Mouse (Mus musculus) MEL (cell line): Measurements from ENCODE around the gene Stat2. TPM values are rescaled to one million over a fixed set of nuclear protein-coding genes. Genes with fewer than 3 reads are reported as not detected.

Experiments
- DNase-seq: peaks from one replicate; pipeline ENCODE4 v3.0.0; 2011; ENCODE audit warnings: low read depth, low spot score
- H3K27ac ChIP-seq: 2 replicates; pipeline ENCODE4 v1.5.1; 2012; ENCODE audit warnings: low read depth, mild to moderate bottlenecking, control low read depth, low read length, moderate library complexity; ENCODE audit not compliant: control insufficient read depth
- H3K27me3 ChIP-seq, 2 experiments: fragments of 150-350 bp in 1 of 2; sonication (generic) in 1 of 2; 2 replicates each; pipeline ENCODE4 v1.6.1; 2012; ENCODE audit warnings: low read length in 2 of 2, mild to moderate bottlenecking in 2 of 2, improper control_type of control experiment in 1 of 2, moderate library complexity in 1 of 2; ENCODE audit not compliant: insufficient read depth in 2 of 2, control insufficient read depth in 1 of 2
- H3K36me3 ChIP-seq, 2 experiments: 2 replicates each; pipeline ENCODE4 v1.6.1; 2012 to 2014; ENCODE audit warnings: low read length in 2 of 2, improper control_type of control experiment in 1 of 2, inconsistent platforms in 1 of 2, mild to moderate bottlenecking in 1 of 2; ENCODE audit not compliant: insufficient read depth in 2 of 2, control insufficient read depth in 1 of 2
- H3K4me1 ChIP-seq, 2 experiments: fragments of 150-350 bp in 1 of 2; sonication (generic) in 1 of 2; 2 replicates each; pipeline ENCODE4 v1.6.1; 2012; ENCODE audit warnings: low read length in 2 of 2, improper control_type of control experiment in 1 of 2, mild to moderate bottlenecking in 1 of 2; ENCODE audit not compliant: insufficient read depth in 2 of 2, control insufficient read depth in 1 of 2
- H3K4me3 ChIP-seq, 2 experiments: fragments of 150-350 bp in 1 of 2; sonication (generic) in 1 of 2; 2 replicates each; pipeline ENCODE4 v1.5.1; 2012; ENCODE audit warnings: low read depth in 2 of 2, low read length in 2 of 2, mild to moderate bottlenecking in 2 of 2, moderate library complexity in 2 of 2, control low read depth in 1 of 2, improper control_type of control experiment in 1 of 2; ENCODE audit not compliant: control insufficient read depth in 1 of 2, insufficient read depth in 1 of 2
- H3K79me2 ChIP-seq: 2 replicates; pipeline ENCODE4 v1.6.1; 2012; ENCODE audit warnings: mild to moderate bottlenecking, low read length, moderate library complexity; ENCODE audit not compliant: control insufficient read depth, poor library complexity, insufficient read depth
- H3K9ac ChIP-seq: 2 replicates; pipeline ENCODE4 v1.6.1; 2012; ENCODE audit warnings: low read depth, mild to moderate bottlenecking, control low read depth, low read length, moderate library complexity; ENCODE audit not compliant: control insufficient read depth, poor library complexity, severe bottlenecking
- H3K9me3 ChIP-seq: fragments of 150-350 bp; sonication (generic); replicated peaks from 2 replicates; pipeline ENCODE4 v1.6.1; 2012; ENCODE audit warnings: mild to moderate bottlenecking, low read length, improper control_type of control experiment, moderate library complexity; ENCODE audit not compliant: insufficient read depth
- BHLHE40 ChIP-seq: IDR thresholded peaks from 2 replicates; pipeline ENCODE4 v1.6.1; 2012; ENCODE audit warnings: low read depth, mild to moderate bottlenecking, inconsistent platforms, low read length, improper control_type of control experiment, borderline replicate concordance
- CHD2 ChIP-seq: IDR thresholded peaks from 2 replicates; pipeline ENCODE4 v1.6.1; 2011; ENCODE audit warnings: low read length, improper control_type of control experiment
- CTCF ChIP-seq, 3 experiments: IDR thresholded peaks in 2 of 3; conservative IDR thresholded peaks in 1 of 3; 2 replicates each; pipeline ENCODE4 v1.5.1; 2011 to 2012; ENCODE audit warnings: low read length in 3 of 3, low read depth in 2 of 3, mild to moderate bottlenecking in 2 of 3, improper control_type of control experiment in 1 of 3, inconsistent platforms in 1 of 3, mixed read lengths in 1 of 3, moderate library complexity in 1 of 3; ENCODE audit not compliant: control insufficient read depth in 1 of 3, insufficient read depth in 1 of 3, poor library complexity in 1 of 3, severe bottlenecking in 1 of 3
- E2F4 ChIP-seq: IDR thresholded peaks from 2 replicates; pipeline ENCODE4 v1.6.1; 2011; ENCODE audit warnings: low read depth, low read length, improper control_type of control experiment, borderline replicate concordance
- ELF1 ChIP-seq: IDR thresholded peaks from 2 replicates; pipeline ENCODE4 v1.6.1; 2014; ENCODE audit warnings: low read depth, mild to moderate bottlenecking, inconsistent platforms, low read length, improper control_type of control experiment, moderate library complexity
- EP300 ChIP-seq, 2 experiments: IDR thresholded peaks; 2 replicates each; pipeline ENCODE4 v1.6.1; 2011; ENCODE audit warnings: improper control_type of control experiment in 2 of 2, low read length in 2 of 2, low read depth in 1 of 2, mild to moderate bottlenecking in 1 of 2
- ETS1 ChIP-seq: IDR thresholded peaks from 2 replicates; pipeline ENCODE4 v1.6.1; 2012; ENCODE audit warnings: low read depth, mild to moderate bottlenecking, inconsistent platforms, low read length, improper control_type of control experiment, moderate library complexity
- GATA1 ChIP-seq: IDR thresholded peaks from 2 replicates; pipeline ENCODE4 v1.6.1; 2011; ENCODE audit warnings: low read depth, low read length, improper control_type of control experiment
- HCFC1 ChIP-seq: IDR thresholded peaks from 2 replicates; pipeline ENCODE4 v1.6.1; 2012; ENCODE audit warnings: low read depth, mild to moderate bottlenecking, inconsistent platforms, low read length, improper control_type of control experiment, moderate library complexity
- JUND ChIP-seq: IDR thresholded peaks from 2 replicates; pipeline ENCODE4 v1.6.1; 2011; ENCODE audit warnings: low read depth, mild to moderate bottlenecking, improper control_type of control experiment, low read length
- MAFK ChIP-seq: IDR thresholded peaks from 2 replicates; pipeline ENCODE4 v1.6.1; 2011; ENCODE audit warnings: low read depth, mild to moderate bottlenecking, low read length, improper control_type of control experiment, borderline replicate concordance
- MAX ChIP-seq: IDR thresholded peaks from 2 replicates; pipeline ENCODE4 v1.6.1; 2011; ENCODE audit warnings: low read length, improper control_type of control experiment
- MAZ ChIP-seq: IDR thresholded peaks from 2 replicates; pipeline ENCODE4 v1.6.1; 2012; ENCODE audit warnings: low read depth, mild to moderate bottlenecking, inconsistent platforms, low read length, improper control_type of control experiment
- MYB ChIP-seq: IDR thresholded peaks from 2 replicates; pipeline ENCODE4 v1.6.1; 2011; ENCODE audit warnings: mild to moderate bottlenecking, low read depth, low read length, improper control_type of control experiment
- NELFE ChIP-seq: IDR thresholded peaks from 2 replicates; pipeline ENCODE4 v1.6.1; 2011; ENCODE audit warnings: low read depth, low read length, improper control_type of control experiment
- POLR2A ChIP-seq, 2 experiments: IDR thresholded peaks; 2 replicates each; pipeline ENCODE4 v1.6.1; 2011 to 2012; ENCODE audit warnings: low read length in 2 of 2, mild to moderate bottlenecking in 2 of 2, control low read depth in 1 of 2, improper control_type of control experiment in 1 of 2, low read depth in 1 of 2, moderate library complexity in 1 of 2; ENCODE audit not compliant: control insufficient read depth in 1 of 2, insufficient read depth in 1 of 2, poor library complexity in 1 of 2
- POLR2AphosphoS5 ChIP-seq: IDR thresholded peaks from 2 replicates; pipeline ENCODE4 v1.6.1; 2012; ENCODE audit warnings: low read depth, borderline replicate concordance, mild to moderate bottlenecking, inconsistent platforms, low read length, moderate library complexity, mixed read lengths
- RAD21 ChIP-seq: IDR thresholded peaks from 2 replicates; pipeline ENCODE4 v1.6.1; 2011; ENCODE audit warnings: mild to moderate bottlenecking, low read depth, low read length, improper control_type of control experiment
- SIN3A ChIP-seq: IDR thresholded peaks from 2 replicates; pipeline ENCODE4 v1.6.1; 2012; ENCODE audit warnings: low read length, improper control_type of control experiment, inconsistent platforms
- SMC3 ChIP-seq: IDR thresholded peaks from 2 replicates; pipeline ENCODE4 v1.6.1; 2011; ENCODE audit warnings: low read depth, low read length, improper control_type of control experiment
- TBP ChIP-seq: IDR thresholded peaks from 2 replicates; pipeline ENCODE4 v1.8.0; 2011; ENCODE audit warnings: low read depth, low read length, improper control_type of control experiment
- TCF12 ChIP-seq: IDR thresholded peaks from 2 replicates; pipeline ENCODE4 v1.6.1; 2014; ENCODE audit warnings: low read depth, mild to moderate bottlenecking, inconsistent platforms, low read length, improper control_type of control experiment, moderate library complexity
- ZKSCAN1 ChIP-seq: IDR thresholded peaks from 2 replicates; pipeline ENCODE4 v1.6.1; 2012; ENCODE audit warnings: low read depth, mild to moderate bottlenecking, inconsistent platforms, low read length, improper control_type of control experiment, moderate library complexity
- ZMIZ1 ChIP-seq: IDR thresholded peaks from 2 replicates; pipeline ENCODE4 v1.6.1; 2012; ENCODE audit warnings: low read depth, mild to moderate bottlenecking, inconsistent platforms, low read length, improper control_type of control experiment, moderate library complexity
- ZNF384 ChIP-seq: IDR thresholded peaks from 2 replicates; pipeline ENCODE4 v1.6.1; 2012; ENCODE audit warnings: low read depth, mild to moderate bottlenecking, inconsistent platforms, low read length, improper control_type of control experiment
- polyA plus RNA-seq, 2 experiments: library from polyadenylated mRNA; stranded (reverse) in 1 of 2; unstranded in 1 of 2; fragments of >175 nt in 1 of 2; fragments of >200 nt in 1 of 2; gene quantifications; 2 replicates each; pipeline versions ENCODE4 v1.2.1 to v1.2.4; 2012; ENCODE audit warnings: low replicate concordance in 2 of 2, low read depth in 1 of 2; ENCODE audit not compliant: insufficient read length in 2 of 2, insufficient read depth in 1 of 2, missing spikeins in 1 of 2
- total RNA-seq: library from RNA; depleted of rRNA; stranded (reverse); fragments of 300-350 nt; gene quantifications from 2 replicates; pipeline ENCODE4 v1.2.3, GENCODE M21; 2012

Stat2 gene
- total and polyA plus RNA-seq, 3 experiments: 3.6 to 6.6 TPM; not detected in 1

DNA sequence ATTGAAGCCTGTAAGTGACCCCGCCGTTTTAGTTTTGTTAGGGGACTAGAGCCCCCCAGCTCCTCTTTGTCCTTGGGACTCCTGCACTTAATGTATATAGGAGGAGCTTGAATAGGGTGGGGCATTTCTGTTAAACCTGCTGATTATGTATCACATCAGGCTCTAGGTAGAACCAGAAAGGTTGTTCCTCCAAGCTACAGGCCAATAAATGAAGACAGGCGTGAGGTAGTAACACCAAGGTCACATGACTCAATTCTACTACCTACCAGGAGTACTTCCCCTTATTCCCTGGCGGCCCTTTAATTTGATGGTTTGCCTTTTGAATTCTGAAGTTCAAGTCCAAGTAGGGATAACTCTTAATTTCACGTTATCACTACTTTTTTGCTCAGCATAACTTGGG, 68.1 kb downstream of the Stat2 start (continued):
- TF ChIP-seq TCF12 (no peak), POLR2AphosphoS5 (no peak), TBP (peak; percentile 61), SIN3A (peak; percentile 82), CTCF (IDR thresholded peaks at IDR 0.05 in 2 of 3, conservative IDR thresholded peaks at IDR 0.05 in 1 of 3; ENCODE audit: control insufficient read depth in 1 of 3, insufficient read depth in 1 of 3, low read depth in 2 of 3, low read length in 3 of 3, poor library complexity in 1 of 3, severe bottlenecking in 1 of 3) (no peak), NELFE (peak; percentile 44), HCFC1 (peak; percentile 56)

DNA sequence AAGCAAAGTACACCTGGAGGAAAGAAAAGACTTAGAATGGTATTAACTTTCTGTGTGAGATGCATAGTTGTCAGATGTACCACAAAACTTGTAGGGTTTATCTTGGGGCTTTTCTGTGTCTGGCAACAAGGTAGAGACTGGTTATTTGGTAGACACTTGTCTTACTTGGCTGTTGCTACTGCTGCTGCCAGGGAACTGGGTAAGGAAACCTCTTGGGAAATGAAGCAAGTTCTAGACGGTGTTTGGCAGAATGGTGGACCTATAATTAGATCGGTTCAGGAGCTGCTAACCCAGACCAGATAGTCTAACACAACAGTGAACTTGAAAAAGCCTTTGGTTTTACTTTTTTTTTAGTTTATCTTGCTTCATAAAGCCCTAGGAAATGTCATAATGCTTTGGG, 68.6 kb downstream of the Stat2 start:
- DNase-seq: no peak
- peaks cover 32 to 50% of the 10 kb centered on the region in 2 experiments for H3K4me1 ChIP-seq

DNA sequence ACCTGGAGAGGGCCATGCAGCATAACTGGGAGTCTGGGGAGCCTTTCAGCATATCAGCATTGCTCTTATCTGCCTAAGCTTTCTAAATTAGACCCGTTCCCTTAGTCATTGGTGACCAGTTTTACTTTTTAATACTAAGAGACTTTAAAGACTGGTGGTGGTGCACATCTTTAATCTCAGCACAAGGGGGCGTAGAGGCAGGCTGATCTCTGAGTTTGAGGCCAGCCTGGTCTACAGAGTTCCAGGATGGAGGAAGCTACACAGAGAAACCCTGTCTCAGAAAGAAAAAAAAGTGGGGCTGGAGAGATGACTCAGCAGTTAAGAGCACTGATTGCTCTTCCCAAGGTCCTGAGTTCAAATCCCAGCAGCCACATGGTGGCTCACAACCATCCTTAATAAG, 69.9 kb downstream of the Stat2 start:
- DNase-seq: peak; percentile 79

More for the DNA sequence above, 68.6 kb downstream of the Stat2 start:
- H3K27ac ChIP-seq: peak overlapping the region; percentile 56
- peaks cover 8 to 71% of the 10 kb centered on the region in 2 experiments for H3K36me3 ChIP-seq
- no peak for TF ChIP-seq E2F4
- TF ChIP-seq POLR2A (IDR thresholded peaks at IDR 0.05; ENCODE audit: control insufficient read depth in 1 of 2, insufficient read depth in 1 of 2, low read depth in 1 of 2, low read length in 2 of 2, poor library complexity in 1 of 2): no peak
- no peak for TF ChIP-seq MAZ
- TF ChIP-seq ZKSCAN1: no peak
- no peak for TF ChIP-seq MYB
- no peak for TF ChIP-seq RAD21
- no peak; the same call in 1 of the 2 replicates for TF ChIP-seq ETS1
- TF ChIP-seq JUND: no peak
- no peak for TF ChIP-seq ELF1
- TF ChIP-seq CHD2: no peak
- peaks cover 58% of the 10 kb centered on the region for H3K79me2 ChIP-seq
- H3K27me3 ChIP-seq: no peaks in the 10 kb centered on the region
- peak overlapping the region; percentile 51 for H3K9ac ChIP-seq
- H3K4me3 ChIP-seq: peak overlapping the region; percentile 20 to 28; a peak in 1 of 4 replicates
- H3K9me3 ChIP-seq: no peaks in the 10 kb centered on the region

More for the DNA sequence above, 69.9 kb downstream of the Stat2 start:
- Histone ChIP-seq H3K9ac (no peak overlapping the region), H3K36me3 (peaks cover 8 to 66% of the 10 kb centered on the region in 2 experiments), H3K27ac (peak overlapping the region; percentile 55), H3K4me1 (peaks cover 34 to 43% of the 10 kb centered on the region in 2 experiments), H3K4me3 (no peak overlapping the region), H3K9me3 (no peaks in the 10 kb centered on the region), H3K79me2 (peaks cover 60% of the 10 kb centered on the region), H3K27me3 (no peaks in the 10 kb centered on the region)
- TF ChIP-seq SIN3A (0 out of 2 replicates have a peak, but pooled peaks have one; percentile 55), EP300 (IDR thresholded peaks at IDR 0.05; ENCODE audit: low read depth in 1 of 2, low read length in 2 of 2) (peak; percentile 6 to 23; a peak in 1 of 4 replicates), GATA1 (peak; percentile 61; the same call in 1 of the 2 replicates), MAX (no peak), RAD21 (no peak; the same call in 1 of the 2 replicates), E2F4 (no peak), CTCF (IDR thresholded peaks at IDR 0.05 in 2 of 3, conservative IDR thresholded peaks at IDR 0.05 in 1 of 3; ENCODE audit: control insufficient read depth in 1 of 3, insufficient read depth in 1 of 3, low read depth in 2 of 3, low read length in 3 of 3, poor library complexity in 1 of 3, severe bottlenecking in 1 of 3) (peak; percentile 41 to 60 (median 44)), POLR2AphosphoS5 (no peak), MAFK (no peak), ZMIZ1 (no peak), SMC3 (peak; percentile 44), TBP (no peak), ZNF384 (peak; percentile 66; the same call in 1 of the 2 replicates), BHLHE40 (no peak)
